Mouse (Mus musculus) spleen, adult 10 weeks (tissue): ENCODE results near the gene Cep97. TPM values are rescaled to one million over a fixed set of nuclear protein-coding genes. Genes with fewer than 3 reads are reported as not detected.

ENCODE experiments used
- polyA plus RNA-seq: library from polyadenylated mRNA; stranded (reverse); fragments of 350-450 nt; fragmentation: Illumina TruSeq; extraction: RNeasy Lipid Tissue Mini Kit (QIAGEN cat#74804); gene quantifications from one replicate; pipeline ENCODE4 v1.2.3, GENCODE M21; 2015; ENCODE audit warnings: low replicate concordance; ENCODE audit not compliant: insufficient read depth

Cep97 gene
- polyA plus RNA-seq = 22.4 TPM

DNA sequence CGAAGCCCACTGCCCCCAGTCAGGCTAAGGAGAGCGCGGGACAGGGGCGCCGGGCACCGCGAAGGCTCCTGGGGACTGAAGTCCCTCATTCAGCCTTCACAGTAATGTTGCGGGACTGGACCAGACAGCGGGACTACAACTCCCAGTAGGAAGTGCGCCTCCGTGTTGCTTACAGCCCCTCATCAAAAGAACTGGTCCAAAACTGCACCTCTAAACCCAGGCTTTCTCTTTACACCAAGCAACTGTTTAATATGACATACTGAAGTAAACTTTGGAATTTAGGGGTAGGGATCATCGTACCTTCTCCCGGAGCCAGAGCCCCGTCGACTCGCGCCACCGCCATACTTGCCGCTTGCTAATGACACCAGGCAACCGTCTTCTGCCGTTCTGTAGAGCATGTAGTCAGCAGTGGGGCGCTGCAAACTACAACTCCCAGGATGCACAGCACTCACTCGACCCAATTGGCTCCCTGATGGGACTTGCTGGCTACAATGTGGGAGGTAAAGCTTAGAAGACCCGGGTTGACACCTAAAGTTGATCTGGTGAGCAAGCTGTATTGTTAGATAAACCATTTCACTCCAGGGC, at the start of gene Cep97:
Gene Cep97 (minus strand): TSS at position 403 of the 585 bp plus-strand sequence.

GRCm38 (mm10) chr16:55973431-55974255, 39.0 kb upstream of the Cep97 start, which contains the start of gene Zbtb11:
Gene Zbtb11 (plus strand): TSS chr16:55973883.

DNA sequence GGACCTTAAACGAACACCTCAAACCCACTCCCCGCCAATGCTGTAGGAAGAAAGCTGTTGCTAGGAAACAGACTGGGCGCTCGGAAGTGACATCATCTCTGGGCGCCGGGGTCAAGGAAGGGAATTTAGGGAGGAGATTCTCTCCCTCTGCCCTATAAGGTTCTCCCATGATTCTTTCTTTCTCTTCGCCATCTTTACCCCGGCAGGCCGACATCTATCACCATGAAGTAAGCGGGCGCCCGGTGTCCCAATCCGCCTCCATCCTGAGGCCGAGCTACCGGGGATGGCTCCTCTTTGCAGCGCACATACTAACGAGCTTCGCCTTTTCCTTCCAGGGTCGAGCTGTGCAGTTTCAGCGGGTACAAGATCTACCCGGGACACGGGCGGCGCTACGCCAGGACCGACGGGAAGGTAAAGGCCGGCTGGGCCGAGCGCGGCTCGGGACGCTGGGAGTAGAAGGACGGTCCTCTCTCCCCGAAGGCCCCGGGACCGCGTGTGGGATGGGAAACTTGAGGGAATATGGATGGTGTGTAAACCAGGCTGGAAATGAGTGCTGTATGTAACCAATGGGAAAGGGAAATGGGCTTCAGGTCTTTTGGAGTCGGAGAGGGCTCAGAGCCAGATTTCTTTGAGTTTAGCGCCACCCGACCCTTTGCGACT, 31.7 kb upstream of the Cep97 start, which contains the start of gene Rpl24:
Gene Rpl24 (plus strand): TSS at position 64 of the 660 bp plus-strand sequence.

DNA sequence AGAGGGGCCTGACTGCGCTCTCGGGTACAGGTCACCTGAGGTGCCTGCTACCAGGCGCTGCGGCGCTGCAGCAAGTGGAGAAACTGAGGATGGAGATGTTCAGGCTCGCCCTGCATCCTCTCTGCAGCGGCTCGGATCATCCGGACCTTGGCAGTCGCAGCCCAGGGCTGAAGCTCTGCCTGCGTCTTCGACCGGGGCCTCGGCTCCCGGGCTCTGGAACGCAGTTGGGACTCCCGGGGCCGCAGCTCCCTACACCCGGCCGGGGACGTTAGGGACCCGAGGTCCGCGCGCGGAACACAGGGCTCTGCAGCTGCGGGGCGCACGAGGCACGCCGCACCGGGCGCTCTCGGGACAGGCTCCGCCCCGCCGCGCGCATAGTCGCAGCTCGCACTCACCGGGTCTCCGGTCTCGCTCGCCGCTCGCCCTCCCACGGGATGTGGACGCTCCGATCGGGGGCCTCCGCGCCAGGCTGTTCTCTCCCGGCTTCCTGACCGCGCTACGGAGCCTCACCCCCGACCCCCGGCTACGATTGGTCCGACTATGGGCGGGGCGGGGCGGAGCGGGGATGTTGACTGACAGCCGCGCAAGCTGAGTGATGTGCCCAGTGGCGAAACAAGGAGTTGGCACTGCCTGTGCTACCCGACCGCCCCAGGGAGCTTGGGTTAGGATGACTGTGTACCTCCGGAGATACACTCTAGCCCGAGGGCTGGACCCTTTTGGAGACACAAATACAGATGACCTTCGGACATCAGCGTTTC, 39.6 kb downstream of the Cep97 start, which contains the start of gene Nxpe3:
Gene Nxpe3 (minus strand): TSS at position 393 of the 758 bp plus-strand sequence.

Other genes with a start within 250 kb of the Cep97 start
- gene Nfkbiz, start 96.0 kb downstream of the Cep97 start, polyA plus RNA-seq = 27.1 TPM
- 23.4 TPM for gene Nxpe3, start 39.6 kb downstream of the Cep97 start, polyA plus RNA-seq
- 1,312 TPM for gene Rpl24, start 31.4 kb upstream of the Cep97 start, polyA plus RNA-seq
- 41.9 TPM for gene Zbtb11, start 39.0 kb upstream of the Cep97 start, polyA plus RNA-seq
- gene Pcnp, start 94.9 kb upstream of the Cep97 start, polyA plus RNA-seq = 196 TPM
- gene Trmt10c, start 103.0 kb upstream of the Cep97 start, polyA plus RNA-seq = 29.0 TPM
- 65.8 TPM for gene Senp7, start 113.5 kb upstream of the Cep97 start, polyA plus RNA-seq